Mouse (Mus musculus) CD4-positive naive resting alpha-beta T cell, adult 76 days (primary cell): Measurements from ENCODE around the gene Upf3b. TPM values are rescaled to one million over a fixed set of nuclear protein-coding genes. Genes with fewer than 3 reads are reported as not detected.

Experiments
- total RNA-seq: library from RNA; stranded (reverse); gene quantifications from one replicate; pipeline ENCODE4 v1.2.4, GENCODE M21; 2023

Upf3b gene
- total RNA-seq, result 27.6 TPM

DNA sequence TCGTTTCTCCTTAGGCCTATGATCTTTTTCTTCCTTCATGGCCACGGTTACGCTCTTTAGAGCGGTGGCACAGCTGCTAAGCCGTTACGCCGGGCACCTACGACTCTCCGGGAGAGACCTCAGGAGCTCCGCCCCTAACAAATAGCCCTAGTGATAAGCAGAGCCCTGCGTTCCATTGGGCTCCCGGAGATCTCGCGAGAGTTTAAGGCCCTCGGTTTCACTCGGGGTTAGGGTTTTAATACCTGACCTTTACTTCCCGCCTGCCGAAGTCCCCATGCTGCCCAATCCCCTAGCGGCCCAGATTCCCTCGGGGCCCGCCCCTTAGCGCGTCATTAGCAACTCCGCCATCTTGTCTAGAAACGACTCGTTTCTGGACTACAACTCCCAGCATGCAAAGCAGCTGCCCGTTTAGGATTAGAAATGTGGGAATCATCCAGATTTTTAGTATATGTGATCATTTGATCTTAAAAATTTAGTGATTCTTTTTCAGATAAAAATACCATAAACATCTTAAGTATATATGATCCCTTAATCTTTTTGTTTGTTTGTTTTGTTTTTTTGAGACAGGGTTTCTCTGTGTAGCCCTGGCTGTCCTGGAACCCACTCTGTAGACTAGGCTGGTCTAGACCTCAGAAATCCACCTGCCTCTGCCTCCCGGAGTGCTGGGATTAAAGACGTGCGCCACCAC, at the start of gene Upf3b:
TSS of gene Upf3b (minus strand) at position 130 of the 688 bp plus-strand sequence.

DNA sequence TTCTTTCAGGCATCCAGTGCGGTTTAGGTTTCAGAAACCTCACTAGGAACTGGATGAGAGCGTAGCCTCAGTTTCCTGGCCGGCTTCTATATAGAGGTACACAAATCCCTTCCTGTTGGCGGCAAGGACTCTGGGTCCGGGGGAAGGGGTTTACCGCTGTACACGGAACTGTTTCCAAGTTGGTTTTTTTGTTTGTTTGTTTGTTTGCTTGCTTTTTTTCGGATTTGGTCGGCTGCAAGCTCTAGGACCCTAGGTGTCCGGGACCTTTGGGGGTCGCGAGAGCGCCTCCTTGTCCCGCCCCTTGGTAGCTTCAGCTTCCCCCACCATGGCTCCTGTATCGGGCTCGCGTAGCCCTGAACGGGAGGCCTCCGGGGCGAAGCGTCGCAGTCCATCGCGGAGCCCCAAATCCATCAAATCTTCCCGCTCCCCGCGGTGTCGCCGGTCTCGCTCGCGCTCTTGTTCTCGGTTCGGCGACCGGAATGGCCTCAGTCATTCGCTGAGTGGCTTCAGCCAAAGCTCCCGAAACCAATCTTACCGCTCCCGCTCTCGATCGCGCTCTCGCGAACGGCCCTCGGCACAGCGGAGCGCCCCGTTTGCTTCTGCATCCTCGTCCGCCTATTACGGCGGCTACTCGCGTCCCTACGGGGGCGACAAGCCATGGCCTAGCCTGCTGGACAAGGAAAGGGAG, 16.7 kb upstream of the Upf3b start, which contains the start of gene Nkap:
TSS of gene Nkap (plus strand) at position 125 of the 688 bp plus-strand sequence.

DNA sequence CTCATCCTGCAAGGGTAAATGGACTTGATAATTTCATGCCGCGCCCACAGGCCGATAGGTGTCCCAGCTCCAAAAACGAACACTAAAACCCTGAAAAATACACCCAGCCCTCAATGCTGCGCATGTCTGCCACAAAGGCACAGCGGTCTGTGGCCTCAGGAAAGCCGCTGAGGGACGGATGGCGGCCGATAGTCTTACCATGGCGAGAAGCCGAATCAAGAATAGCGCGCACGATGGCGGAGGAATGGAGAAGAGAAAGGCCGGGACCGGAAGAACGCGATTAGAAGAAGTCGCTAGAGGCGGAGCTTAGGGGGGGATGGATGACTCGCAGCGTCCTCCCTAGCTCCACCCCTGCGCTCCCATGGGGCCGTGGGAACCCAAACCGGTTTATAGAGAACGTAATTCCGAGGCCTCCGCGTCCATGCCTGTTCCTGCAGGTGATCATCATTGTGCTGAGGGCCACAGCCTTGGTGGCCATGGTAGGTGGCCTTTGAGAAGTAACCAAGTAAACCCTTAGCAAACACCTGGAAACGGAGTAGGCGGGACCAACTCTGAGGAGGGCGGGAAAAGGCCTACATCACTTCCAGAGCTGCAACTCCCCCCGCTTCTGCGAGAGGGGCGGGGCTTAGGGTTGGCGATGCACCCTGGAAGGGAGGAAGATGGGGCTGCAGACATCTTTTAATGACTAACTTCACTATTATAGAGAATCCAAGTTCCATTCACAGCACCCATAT, 25.0 kb downstream of the Upf3b start, which contains the start of gene Rpl39:
TSS of gene Rpl39 (minus strand) at position 476 of the 734 bp plus-strand sequence.

DNA sequence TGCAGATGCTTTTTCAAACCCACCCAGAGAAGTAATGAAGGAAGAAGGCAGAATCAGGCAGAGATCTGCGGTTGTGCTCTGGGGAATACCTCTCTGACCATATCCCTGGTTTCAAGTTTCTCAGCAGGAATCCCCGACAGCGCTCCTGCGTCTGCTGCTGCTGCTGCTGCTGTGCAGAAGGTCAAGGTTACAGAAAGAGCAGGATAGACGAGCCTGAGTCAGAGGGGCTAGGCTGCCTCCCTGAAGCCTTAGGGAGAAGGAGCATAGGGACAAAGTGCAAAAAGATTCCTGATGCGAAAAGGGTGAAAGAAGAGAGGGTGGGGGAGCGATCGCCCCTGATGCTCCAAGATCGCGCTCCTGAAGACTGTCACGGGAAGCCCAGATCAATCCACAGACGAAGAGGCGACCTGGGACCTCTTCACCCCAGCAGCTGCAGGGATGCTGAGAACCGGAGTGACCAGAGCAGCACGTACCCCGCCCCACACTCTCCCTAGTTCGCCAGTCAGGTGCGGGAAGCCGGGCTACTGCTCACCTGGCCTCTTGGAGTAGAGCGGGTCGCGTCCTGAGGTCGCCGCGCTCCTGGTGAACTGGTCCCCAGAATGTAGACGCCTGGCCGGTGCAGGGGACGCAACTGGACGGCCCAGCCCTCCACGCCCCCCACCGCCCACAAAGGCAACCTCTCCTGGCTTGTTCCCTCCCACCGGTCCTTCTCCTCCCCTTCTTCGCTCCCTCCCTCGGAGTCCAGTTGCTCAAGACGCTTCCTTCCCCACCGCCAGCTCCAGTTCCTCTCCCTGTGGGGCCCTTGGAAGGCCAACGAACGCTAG, 61.8 kb downstream of the Upf3b start, which contains the start of gene Sowahd:
TSS of gene Sowahd (plus strand) at position 780 of the 824 bp plus-strand sequence.

Other genes with a start within 250 kb of the Upf3b start
- gene Ube2a, start 236.4 kb downstream of the Upf3b start, total RNA-seq, result 65.4 TPM
- gene C330007P06Rik, start 236.2 kb downstream of the Upf3b start, total RNA-seq, result 44.4 TPM
- gene Nkrf, start 207.4 kb downstream of the Upf3b start, total RNA-seq, result 14.2 TPM
- gene Sept6, start 118.5 kb downstream of the Upf3b start, total RNA-seq, result 137 TPM
- gene Sowahd, start 61.5 kb downstream of the Upf3b start, total RNA-seq, result not detected
- 1,596 TPM for gene Rpl39, start 24.9 kb downstream of the Upf3b start, total RNA-seq
- 20.8 TPM for gene Nkap, start 16.5 kb upstream of the Upf3b start, total RNA-seq
- not detected for gene Akap14, start 58.5 kb upstream of the Upf3b start, total RNA-seq
- gene Ndufa1, start 80.8 kb upstream of the Upf3b start, total RNA-seq, result 72.5 TPM
- gene Rnf113a1, start 80.9 kb upstream of the Upf3b start, total RNA-seq, result 2.5 TPM
- gene Gm9, start 100.7 kb upstream of the Upf3b start, total RNA-seq, result not detected
- not detected for gene Rhox1, start 111.9 kb upstream of the Upf3b start, total RNA-seq
- not detected for gene Rhox2a, start 134.7 kb upstream of the Upf3b start, total RNA-seq
- not detected for gene Rhox3a, start 139.6 kb upstream of the Upf3b start, total RNA-seq
- not detected for gene Rhox4a, start 155.0 kb upstream of the Upf3b start, total RNA-seq